In the genomic region with DNA sequence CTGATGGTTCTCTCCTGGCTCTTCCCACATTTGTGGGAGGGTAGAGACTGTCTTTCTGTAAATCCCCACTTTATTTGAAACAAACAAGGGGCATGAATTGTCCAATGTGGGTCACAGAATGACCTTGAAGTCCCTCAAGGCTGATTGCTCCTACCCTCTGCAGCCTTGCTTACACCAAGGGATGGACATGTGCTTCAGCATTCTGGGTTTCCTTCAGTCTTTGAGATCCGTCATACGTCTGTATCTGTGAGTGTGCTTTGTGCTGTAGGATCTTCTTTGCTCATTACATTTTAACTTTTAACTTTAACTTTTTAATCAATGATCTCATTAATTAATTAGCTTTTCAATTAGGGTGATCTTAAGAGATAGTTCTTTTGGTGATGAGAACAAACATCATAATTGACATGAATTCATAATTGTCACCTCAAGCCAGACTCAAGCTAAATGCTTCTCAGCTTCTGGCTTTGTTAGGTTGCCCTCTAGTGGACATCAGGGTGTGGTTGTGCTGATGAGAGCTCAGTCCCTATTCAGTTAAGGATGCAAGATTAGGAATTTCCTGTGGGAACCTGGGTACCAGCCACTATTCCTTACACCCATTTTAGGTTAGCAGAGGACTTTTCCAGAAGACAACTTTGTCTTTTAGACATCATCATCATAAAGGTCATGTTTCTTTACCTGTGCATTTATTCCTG, we compare ENCODE assay signal across 8 mouse cellular contexts. TPM values are rescaled to one million over a fixed set of nuclear protein-coding genes. Genes with fewer than 3 reads are reported as not detected.
DNase-seq lines count a peak whose midpoint lies in the region; ATAC-seq lines count a peak whose summit lies in the region.
"Had no signal": no experiment of that assay in that cellular context is flagged by ENCODE, and none has a peak within 500 bp of the region (broad histone marks: within the 10 kb centered on the region; RNA-seq: fewer than 3 reads in every experiment).

No protein-coding gene starts in this region.

- H3K9me3 ChIP-seq in forebrain, embryonic 12.5 days, result no peaks in the 10 kb centered on the region
- H3K9me3 ChIP-seq: lung, embryonic 15.5 days had no signal

- H3K4me1 ChIP-seq in forebrain, embryonic 12.5 days, result no peaks in the 10 kb centered on the region
- H3K4me1 ChIP-seq: lung, embryonic 15.5 days had no signal

- H3K4me2 ChIP-seq in forebrain, embryonic 12.5 days, result no peak overlapping the region
- H3K4me2 ChIP-seq: lung, embryonic 15.5 days had no signal

- H3K4me3 ChIP-seq in forebrain, embryonic 12.5 days (replicated peaks), result no peak overlapping the region
- H3K4me3 ChIP-seq: lung, embryonic 15.5 days had no signal

- H3K27me3 ChIP-seq in forebrain, embryonic 12.5 days, result no peaks in the 10 kb centered on the region
- H3K27me3 ChIP-seq: lung, embryonic 15.5 days had no signal

- WGBS in forebrain, embryonic 12.5 days, result 93% methylated on average over 2 of the region's 2 CpGs

- DNase-seq in thymus, postnatal 0 days (ENCODE audit: low spot score), result peak; percentile 15
- no peak for DNase-seq in thymus, postnatal 10 days (ENCODE audit: low spot score in 2 of 2)
- peak; percentile 15 for DNase-seq in c-Kit-positive CD71-positive TER-119-negative erythroid progenitor cells, embryonic 14.5 days (ENCODE audit: low read depth)
- peak; percentile 13 to 44 for DNase-seq in kidney, adult 8-10 months
- peak; percentile 51 for DNase-seq in lung, postnatal 14 days
- peak; percentile 30 for DNase-seq in skeletal muscle tissue, adult 2 months (ENCODE audit: low read depth, low spot score)

- no peak overlapping the region for H3K27ac ChIP-seq in forebrain, embryonic 12.5 days
- H3K27ac ChIP-seq: lung, embryonic 15.5 days had no signal

- ATAC-seq in forebrain, embryonic 12.5 days (ENCODE audit: low FRiP score), result peak; percentile 74; the same call in 1 of the 2 replicates

- no peak overlapping the region for H3K9ac ChIP-seq in forebrain, embryonic 12.5 days
- H3K9ac ChIP-seq: lung, embryonic 15.5 days had no signal

- H3K36me3 ChIP-seq in forebrain, embryonic 12.5 days (replicated peaks), result no peaks in the 10 kb centered on the region
- H3K36me3 ChIP-seq: lung, embryonic 15.5 days had no signal

RNA-seq across cellular contexts. Expression of gene Adcyap1r1, which starts 53.2 kb away (rescaled TPM):
- polyA plus RNA-seq in thymus, postnatal 0 days (2015; fragmentation: Nextera tagmentation; extraction: Ambion mirVana), result 0.40 and 0.44 TPM in 2 replicates
- 13.4 and 15.7 TPM in 2 replicates for polyA plus RNA-seq in forebrain, embryonic 12.5 days (2016; fragmentation: Nextera tagmentation; extraction: Ambion mirVana)

Comparison
In these comparisons a context has a peak if more than half of its experiments do, and no peak if none do; other contexts are left out.
1. DNase-seq: peak in thymus, postnatal 0 days (single experiment), c-Kit-positive CD71-positive TER-119-negative erythroid progenitor cells, embryonic 14.5 days (single experiment), kidney, adult 8-10 months (2 of 2), lung, postnatal 14 days (single experiment) and skeletal muscle tissue, adult 2 months (single experiment); none in thymus, postnatal 10 days (0 of 2).